Mouse (Mus musculus): Measurements from ENCODE around the gene Cyb5d2.

GRCm38 (mm10) chr11:72782503-72782902 is 13.4 kb downstream of the Cyb5d2 start:
- TF ChIP-seq CTCF (IDR thresholded peaks at IDR 0.05; ENCODE audit: low read depth) (no peak), EP300 (IDR thresholded peaks at IDR 0.05; ENCODE audit: low read depth) (no peak)
